Mouse (Mus musculus) intestine, embryonic 16.5 days (tissue): ENCODE data around the gene Mettl5. TPM values are rescaled to one million over a fixed set of nuclear protein-coding genes. Genes with fewer than 3 reads are reported as not detected.

Experiments
- ATAC-seq: fragments of 200-750 bp; cut with Nextera tagmentation; 2 replicates; pipeline ENCODE4 v1.8.0; 2017; ENCODE audit warnings: moderate TSS enrichment, moderate library complexity
- H3K27ac ChIP-seq: fragments of 300-500 bp; sonication (generic); 2 replicates; pipeline ENCODE4 v1.5.1; 2014; ENCODE audit warnings: mild to moderate bottlenecking, low read length
- H3K27me3 ChIP-seq: fragments of 300-500 bp; sonication (generic); replicated peaks from 2 replicates; pipeline ENCODE4 v1.6.1; 2014; ENCODE audit warnings: low read length, control low read depth, mixed read lengths; ENCODE audit not compliant: control insufficient read depth, insufficient read depth
- H3K36me3 ChIP-seq: fragments of 300-500 bp; sonication (generic); 2 replicates; pipeline ENCODE4 v1.6.1; 2014; ENCODE audit warnings: low read length, control low read depth; ENCODE audit not compliant: control insufficient read depth, insufficient read depth
- H3K4me1 ChIP-seq: fragments of 300-500 bp; sonication (generic); 2 replicates; pipeline ENCODE4 v1.6.1; 2014; ENCODE audit warnings: low read length, control low read depth, mixed read lengths; ENCODE audit not compliant: control insufficient read depth, insufficient read depth
- H3K4me2 ChIP-seq: fragments of 300-500 bp; sonication (generic); 2 replicates; pipeline ENCODE4 v1.6.1; 2014; ENCODE audit warnings: low read depth, low read length, control low read depth
- H3K4me3 ChIP-seq: fragments of 300-500 bp; sonication (generic); 2 replicates; pipeline ENCODE4 v1.5.1; 2014; ENCODE audit warnings: mild to moderate bottlenecking, low read length
- H3K9ac ChIP-seq: fragments of 300-500 bp; sonication (generic); 2 replicates; pipeline ENCODE4 v1.6.1; 2014; ENCODE audit warnings: low read depth, low read length
- H3K9me3 ChIP-seq: fragments of 300-500 bp; sonication (generic); 2 replicates; pipeline ENCODE4 v1.6.1; 2016; ENCODE audit warnings: low read length, control low read depth; ENCODE audit not compliant: control insufficient read depth
- WGBS: fragments of 180-500 bp; shearing (Covaris S2); extraction: QIAGEN DNeasy Blood & Tissue Kit; methylation state at CpG from one replicate; pipeline ENCODE4 v1.1.7; 2014; 5-methylcytosine and 5-hydroxymethylcytosine counted together
- polyA plus RNA-seq: library from polyadenylated mRNA; unstranded; fragments of >200 nt; fragmentation: Nextera tagmentation; extraction: Ambion mirVana; gene quantifications from 2 replicates; pipeline ENCODE4 v1.2.1, GENCODE M21; 2015

Mettl5 gene
- polyA plus RNA-seq, 1 experiment from 2014 or later = 38.5 TPM

DNA sequence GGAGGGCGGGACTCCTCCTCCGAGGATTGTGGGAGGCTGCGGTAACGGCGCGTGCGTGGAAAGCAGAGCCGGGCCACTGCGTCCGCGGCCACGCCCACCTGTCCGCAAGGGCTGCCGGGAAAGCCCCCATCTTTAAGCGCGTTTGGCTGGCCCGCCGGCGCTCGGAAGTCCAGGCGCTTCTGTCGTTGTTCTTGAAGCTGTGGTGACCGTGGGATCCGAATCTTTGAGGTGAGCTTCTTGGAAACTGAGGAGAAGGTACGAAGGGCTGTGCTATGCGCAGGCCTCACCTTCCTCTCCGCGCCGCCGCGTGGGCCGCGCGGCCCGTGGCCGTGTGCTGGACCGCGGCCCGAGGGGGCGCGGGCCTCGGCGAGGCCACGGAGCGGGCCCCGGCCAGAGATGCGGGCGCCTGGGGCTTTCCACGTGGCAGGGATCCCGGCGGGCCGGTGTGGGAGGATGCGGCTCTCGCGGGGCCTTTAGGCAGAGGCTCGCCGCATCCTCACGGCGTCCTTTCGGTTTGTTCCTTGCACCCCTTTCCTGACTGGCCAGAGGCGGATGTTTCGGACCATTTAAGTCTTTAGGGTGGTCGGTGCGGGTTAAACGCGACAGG, 23.8 kb downstream of the Mettl5 start, which contains the start of gene Ssb:
TSS of gene Ssb (plus strand) at position 78 of the 607 bp plus-strand sequence.
- peak within 1 kb of the TSS; percentile 90 for H3K27ac ChIP-seq
- H3K9ac ChIP-seq = peak within 1 kb of the TSS; percentile 99
- under 1% methylated on average over 66 of the region's 66 CpGs for WGBS
- H3K4me2 ChIP-seq = peak within 1 kb of the TSS; percentile 72
- H3K36me3 ChIP-seq = no peaks in the 10 kb centered on the region
- H3K4me1 ChIP-seq = peaks cover 5% of the 10 kb centered on the region; the same call in 1 of the 2 replicates
- no peaks in the 10 kb centered on the region for H3K9me3 ChIP-seq
- ATAC-seq = peak; percentile 94
- no peaks in the 10 kb centered on the region for H3K27me3 ChIP-seq
- peak within 1 kb of the TSS; percentile 100 for H3K4me3 ChIP-seq

DNA sequence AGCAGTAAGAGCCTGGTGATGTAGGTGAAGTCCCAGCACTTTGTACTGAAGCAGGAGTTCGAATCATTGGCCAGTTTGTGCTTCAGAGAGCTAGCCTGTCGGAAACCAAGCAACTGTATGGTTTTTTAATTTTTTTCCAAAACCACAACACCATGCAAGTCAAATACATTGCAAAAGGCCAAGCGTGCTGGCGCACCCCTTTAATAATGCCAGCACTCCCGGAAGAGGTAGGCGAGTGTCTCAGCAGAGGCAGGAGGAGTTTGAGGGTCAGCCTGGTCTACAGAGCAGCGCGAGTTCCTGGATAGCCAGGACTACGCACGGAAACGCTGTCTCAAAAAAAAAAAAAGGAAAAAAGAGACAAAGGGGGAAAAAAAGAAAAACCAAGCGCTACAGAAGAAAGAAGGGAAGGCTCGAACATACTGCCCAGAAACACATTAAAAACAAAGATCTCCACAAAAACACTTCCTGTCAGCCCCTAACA, 24.4 kb downstream of the Mettl5 start:
- H3K4me2 ChIP-seq = peak overlapping the region; percentile 72
- no peaks in the 10 kb centered on the region for H3K36me3 ChIP-seq
- H3K27ac ChIP-seq = peak overlapping the region; percentile 57
- peak overlapping the region; percentile 99 for H3K9ac ChIP-seq
- no peaks in the 10 kb centered on the region for H3K27me3 ChIP-seq
- H3K4me3 ChIP-seq = peak overlapping the region; percentile 100
- ATAC-seq = peak; percentile 75
- H3K4me1 ChIP-seq = peaks cover 5% of the 10 kb centered on the region; the same call in 1 of the 2 replicates
- H3K9me3 ChIP-seq = no peaks in the 10 kb centered on the region
- WGBS = 10% methylated on average over 13 of the region's 13 CpGs

DNA sequence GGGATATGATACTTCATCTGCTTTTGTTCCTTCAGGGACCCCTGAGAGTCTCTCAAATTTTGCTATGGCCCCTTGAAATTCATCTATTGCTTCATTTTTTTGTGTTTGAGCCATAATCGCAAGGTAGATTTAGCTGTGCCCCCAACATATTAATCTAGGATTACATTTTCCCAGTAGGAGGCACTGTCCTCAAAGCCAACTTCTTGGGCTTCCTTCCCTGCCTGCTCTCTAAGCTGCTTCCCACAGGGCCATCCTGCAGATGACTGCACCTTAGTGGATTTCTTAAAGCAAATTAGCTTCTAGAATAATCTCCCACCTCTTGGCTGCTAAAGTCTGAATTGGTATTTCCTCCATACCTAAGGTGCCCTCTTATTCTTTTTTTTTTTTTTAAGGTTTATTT, 27.5 kb downstream of the Mettl5 start:
- Histone ChIP-seq H3K27me3 (no peaks in the 10 kb centered on the region), H3K9me3 (no peaks in the 10 kb centered on the region), H3K36me3 (no peaks in the 10 kb centered on the region), H3K27ac (no peak overlapping the region), H3K4me1 (no peaks in the 10 kb centered on the region; the same call in 1 of the 2 replicates), H3K4me2 (no peak overlapping the region), H3K9ac (no peak overlapping the region), H3K4me3 (no peak overlapping the region)
- 77% methylated on average over 1 of the region's 1 CpGs for WGBS
- no peak for ATAC-seq

DNA sequence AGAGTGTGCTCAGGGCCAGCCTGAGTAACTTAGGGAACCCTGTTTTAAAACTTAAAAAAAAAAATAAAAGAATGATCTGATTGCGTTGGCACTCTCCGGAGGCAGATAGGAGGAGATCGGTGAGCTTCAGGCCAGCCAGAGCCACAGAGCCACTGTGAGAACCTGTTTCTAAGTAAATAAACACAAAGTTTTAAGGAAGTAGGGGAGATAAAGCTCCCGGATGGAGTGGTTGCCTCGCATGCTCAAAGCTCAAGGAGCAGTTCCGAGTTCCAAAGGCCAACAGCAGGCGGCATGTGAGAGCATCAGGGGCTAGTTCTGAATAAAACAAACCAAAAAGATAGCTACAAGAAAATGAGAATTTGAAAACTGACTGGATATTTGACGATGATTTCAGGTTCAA, 29.0 kb downstream of the Mettl5 start:
- Histone ChIP-seq H3K27me3 (no peaks in the 10 kb centered on the region), H3K4me2 (no peak overlapping the region), H3K4me3 (no peak overlapping the region), H3K36me3 (no peaks in the 10 kb centered on the region), H3K9me3 (no peaks in the 10 kb centered on the region), H3K9ac (peak overlapping the region; percentile 34; the same call in 1 of the 2 replicates), H3K27ac (peak overlapping the region; percentile 65), H3K4me1 (no peaks in the 10 kb centered on the region)
- peak; percentile 76 for ATAC-seq
- WGBS = 34% methylated on average over 8 of the region's 8 CpGs

DNA sequence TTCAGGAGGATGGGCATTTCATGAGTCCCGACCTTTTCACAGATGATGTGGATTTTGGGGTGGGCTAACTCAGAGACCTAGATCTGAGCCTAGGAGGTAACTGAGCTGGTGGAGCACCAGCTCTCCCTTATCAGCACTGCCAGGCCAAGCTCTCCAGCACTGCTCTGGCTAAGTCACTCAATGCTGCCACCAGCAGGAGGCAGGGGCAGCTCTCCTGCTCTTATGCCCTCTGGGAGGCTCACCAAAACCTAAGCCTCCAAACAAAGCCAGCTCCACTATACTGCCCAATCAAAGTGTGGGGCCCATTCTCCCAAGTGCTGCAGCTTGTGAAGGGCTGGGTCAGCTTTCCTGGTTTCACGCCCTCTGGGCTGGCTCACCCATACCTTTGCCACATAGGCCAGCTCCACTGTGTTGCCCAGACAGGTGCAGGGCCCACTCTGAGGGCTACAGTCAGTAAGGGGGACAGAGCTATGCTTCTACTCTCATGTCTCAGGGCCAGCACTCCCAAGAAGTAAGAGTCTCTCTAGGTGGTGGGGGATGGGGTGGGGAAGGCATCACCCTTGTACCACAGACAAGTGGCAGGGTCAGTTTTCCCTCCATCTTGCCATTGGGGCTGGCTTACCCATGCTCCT, 33.9 kb downstream of the Mettl5 start:
- Histone ChIP-seq H3K36me3 (no peaks in the 10 kb centered on the region), H3K9ac (no peak overlapping the region), H3K4me1 (no peaks in the 10 kb centered on the region), H3K4me3 (no peak overlapping the region), H3K9me3 (no peaks in the 10 kb centered on the region), H3K27me3 (no peaks in the 10 kb centered on the region), H3K4me2 (no peak overlapping the region), H3K27ac (no peak overlapping the region)
- 45% methylated on average over 2 of the region's 2 CpGs for whole genome bisulfite sequencing
- no peak for ATAC-seq

DNA sequence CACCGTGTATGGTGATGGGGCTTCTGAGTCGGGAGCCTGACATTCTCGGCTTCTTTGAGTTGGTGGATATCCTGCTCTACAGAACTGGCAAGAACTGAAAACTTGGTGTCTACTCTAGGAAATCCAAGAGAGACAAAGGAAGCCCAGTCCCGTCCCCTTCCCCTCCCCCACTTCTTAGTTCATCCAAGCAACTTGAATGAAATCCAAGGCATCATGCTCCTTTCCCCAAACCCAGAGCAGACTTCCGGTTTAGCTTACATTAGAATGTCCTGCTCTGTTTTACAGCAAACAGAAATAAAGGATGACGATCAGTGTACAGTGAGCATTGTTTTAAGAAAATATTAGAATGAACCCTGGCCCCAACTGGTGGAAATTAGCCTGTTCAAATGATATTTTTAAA, 36.2 kb downstream of the Mettl5 start:
- Histone ChIP-seq H3K9ac (no peak overlapping the region), H3K27me3 (no peaks in the 10 kb centered on the region), H3K4me3 (no peak overlapping the region), H3K4me2 (no peak overlapping the region), H3K27ac (no peak overlapping the region), H3K4me1 (no peaks in the 10 kb centered on the region), H3K36me3 (no peaks in the 10 kb centered on the region), H3K9me3 (no peaks in the 10 kb centered on the region)
- WGBS = 61% methylated on average over 6 of the region's 6 CpGs
- no peak for ATAC-seq

DNA sequence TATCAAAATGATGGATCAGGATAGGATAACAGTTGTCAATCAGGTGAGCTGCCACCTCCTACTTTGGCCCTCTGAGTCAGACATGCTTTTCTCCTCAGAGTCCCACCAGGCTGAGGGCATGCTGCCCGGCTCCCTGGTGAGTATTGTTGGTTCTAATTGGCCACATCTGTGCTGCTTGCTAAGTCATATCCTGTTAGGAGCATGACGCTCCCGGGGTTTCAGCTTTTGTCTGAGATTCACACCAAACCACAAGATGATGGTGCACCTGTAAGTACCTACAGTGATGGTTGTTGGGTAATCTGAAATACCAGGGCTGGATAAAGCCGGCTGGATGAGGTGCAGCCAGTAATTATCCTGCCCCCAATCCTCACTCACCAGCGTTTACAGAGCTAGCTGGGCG, 45.2 kb downstream of the Mettl5 start:
- H3K27me3 ChIP-seq = no peaks in the 10 kb centered on the region
- WGBS = 37% methylated on average over 6 of the region's 6 CpGs
- no peak for ATAC-seq

DNA sequence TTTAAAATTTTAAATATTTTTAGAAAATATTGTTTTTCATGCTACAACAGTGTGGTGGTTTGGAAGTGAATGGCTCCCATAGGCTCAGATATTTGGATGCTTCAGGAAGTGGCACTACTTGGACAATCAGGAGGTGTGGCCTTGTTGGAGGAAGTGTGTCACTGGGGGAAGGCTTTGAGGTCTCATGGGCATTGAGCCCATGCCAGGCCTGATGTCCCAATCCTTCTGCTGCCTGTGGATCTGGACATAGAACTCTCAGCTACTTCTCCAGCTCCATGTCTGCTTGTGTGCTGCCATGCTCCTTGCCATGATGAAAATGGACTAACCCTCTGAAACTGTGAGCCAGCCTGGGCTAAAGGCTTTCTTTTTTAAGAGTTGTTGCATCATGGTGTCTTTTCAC, 46.7 kb downstream of the Mettl5 start:
- no peak overlapping the region for H3K4me2 ChIP-seq
- no peaks in the 10 kb centered on the region for H3K36me3 ChIP-seq
- no peaks in the 10 kb centered on the region for H3K4me1 ChIP-seq
- H3K27ac ChIP-seq = no peak overlapping the region
- no peak for ATAC-seq
- no peaks in the 10 kb centered on the region for H3K9me3 ChIP-seq
- H3K4me3 ChIP-seq = no peak overlapping the region
- no peak overlapping the region for H3K9ac ChIP-seq
- H3K27me3 ChIP-seq = no peaks in the 10 kb centered on the region

More for the DNA sequence above, 45.2 kb downstream of the Mettl5 start:
- Histone ChIP-seq H3K4me2 (no peak overlapping the region), H3K27ac (no peak overlapping the region), H3K36me3 (no peaks in the 10 kb centered on the region), H3K9me3 (no peaks in the 10 kb centered on the region), H3K9ac (no peak overlapping the region), H3K4me1 (no peaks in the 10 kb centered on the region), H3K4me3 (no peak overlapping the region)

DNA sequence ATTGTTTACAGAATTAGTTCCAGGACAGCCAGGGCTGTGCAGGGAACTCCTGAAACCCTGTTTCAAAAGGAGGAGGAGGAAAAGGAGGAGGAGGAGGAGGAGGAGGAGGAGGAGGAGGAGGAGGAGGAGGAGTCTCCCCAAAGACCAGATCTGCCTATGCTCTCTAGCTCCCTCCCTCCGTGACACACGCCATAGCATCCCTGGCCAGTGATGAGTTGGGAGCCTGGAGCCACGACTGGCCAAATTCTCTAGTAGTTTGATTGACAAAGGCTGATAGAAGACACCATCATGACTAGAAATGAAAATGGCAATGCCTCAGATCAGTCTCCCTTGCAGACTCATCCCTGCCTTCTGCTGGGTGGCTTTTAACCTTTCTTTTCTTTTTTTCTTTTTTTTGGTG, 47.4 kb downstream of the Mettl5 start:
- WGBS = 38% methylated on average over 3 of the region's 3 CpGs
- ATAC-seq = no peak
- no peak overlapping the region for H3K27ac ChIP-seq
- no peak overlapping the region for H3K9ac ChIP-seq
- no peaks in the 10 kb centered on the region for H3K9me3 ChIP-seq
- no peak overlapping the region for H3K4me2 ChIP-seq
- no peaks in the 10 kb centered on the region for H3K36me3 ChIP-seq
- no peaks in the 10 kb centered on the region for H3K4me1 ChIP-seq
- H3K4me3 ChIP-seq = no peak overlapping the region
- H3K27me3 ChIP-seq = no peaks in the 10 kb centered on the region
